Mouse (Mus musculus) hindbrain, embryonic 10.5 days (tissue): ENCODE results near the gene Izumo2. TPM values are rescaled to one million over a fixed set of nuclear protein-coding genes. Genes with fewer than 3 reads are reported as not detected.

ENCODE experiments used
- DNase-seq: peaks from one replicate; pipeline ENCODE4 v3.0.0-alpha.2; 2017; ENCODE audit warnings: low spot score
- H3K27ac ChIP-seq: fragments of 300-500 bp; sonication (generic); 2 replicates; pipeline ENCODE4 v1.5.1; 2016; ENCODE audit warnings: mild to moderate bottlenecking, moderate library complexity
- H3K27me3 ChIP-seq: fragments of 300-500 bp; sonication (generic); 2 replicates; pipeline ENCODE4 v1.6.1; 2016; ENCODE audit warnings: mild to moderate bottlenecking; ENCODE audit not compliant: poor library complexity, insufficient read depth, severe bottlenecking
- H3K36me3 ChIP-seq: fragments of 300-500 bp; sonication (generic); 2 replicates; pipeline ENCODE4 v1.6.1; 2016; ENCODE audit warnings: mild to moderate bottlenecking, moderate library complexity
- H3K4me1 ChIP-seq: fragments of 300-500 bp; sonication (generic); replicated peaks from 2 replicates; pipeline ENCODE4 v1.6.1; 2016; ENCODE audit warnings: mild to moderate bottlenecking
- H3K4me3 ChIP-seq: fragments of 300-500 bp; sonication (generic); 2 replicates; pipeline ENCODE4 v1.5.1; 2016; ENCODE audit warnings: mild to moderate bottlenecking, moderate library complexity
- H3K9me3 ChIP-seq: fragments of 300-500 bp; sonication (generic); 2 replicates; pipeline ENCODE4 v1.6.1; 2016; ENCODE audit warnings: mild to moderate bottlenecking, moderate library complexity
- WGBS: fragments of 180-500 bp; shearing (Covaris S2); methylation state at CpG from one replicate; pipeline ENCODE4 v1.1.7; 2016; 5-methylcytosine and 5-hydroxymethylcytosine counted together
- polyA plus RNA-seq: library from polyadenylated mRNA; unstranded; fragments of >200 nt; fragmentation: Nextera tagmentation; extraction: Ambion mirVana; gene quantifications from 2 replicates; pipeline ENCODE4 v1.2.1, GENCODE M21; 2016

The Izumo2 gene
- not detected in 2 replicates for polyA plus RNA-seq

- Histone ChIP-seq H3K4me1 (no peaks in the 10 kb centered on the region), H3K9me3 (peaks cover 13% of the 10 kb centered on the region; the same call in 1 of the 2 replicates), H3K27ac (no peak within 1 kb of the TSS), H3K27me3 (no peaks in the 10 kb centered on the region), H3K36me3 (no peaks in the 10 kb centered on the region), H3K4me3 (no peak within 1 kb of the TSS)
- 78% methylated on average over 14 of the region's 14 CpGs for WGBS
- DNase-seq = no peak
Measured at GRCm38 (mm10) chr7:44708574-44708973, at the start of gene Izumo2. Izumo2 (plus strand) TSS chr7:44708742.

- Histone ChIP-seq H3K9me3 (no peaks in the 10 kb centered on the region), H3K36me3 (no peaks in the 10 kb centered on the region), H3K4me1 (0 out of 2 replicates have a peak, but pooled peaks cover 5% of the 10 kb centered on the region), H3K4me3 (no peak overlapping the region), H3K27me3 (no peaks in the 10 kb centered on the region), H3K27ac (no peak overlapping the region)
- WGBS = 80% methylated on average over 5 of the region's 5 CpGs
- DNase-seq = no peak
Measured at GRCm38 (mm10) chr7:44661219-44661618, 47.3 kb upstream of the Izumo2 start.

GRCm38 (mm10) chr7:44662168-44662567 is 46.4 kb upstream of the Izumo2 start:
- WGBS = 13% methylated on average over 8 of the region's 8 CpGs
- 0 out of 2 replicates have a peak, but pooled peaks cover 5% of the 10 kb centered on the region for H3K4me1 ChIP-seq
- H3K27ac ChIP-seq = peak overlapping the region; percentile 46; the same call in 1 of the 2 replicates
- DNase-seq = peak; percentile 25
- no peak overlapping the region; the same call in 1 of the 2 replicates for H3K4me3 ChIP-seq
- no peaks in the 10 kb centered on the region for H3K36me3 ChIP-seq
- H3K27me3 ChIP-seq = peaks cover 1% of the 10 kb centered on the region; the same call in 1 of the 2 replicates
- no peaks in the 10 kb centered on the region for H3K9me3 ChIP-seq

GRCm38 (mm10) chr7:44662569-44662968 is 46.0 kb upstream of the Izumo2 start:
- Histone ChIP-seq H3K4me3 (no peak overlapping the region; the same call in 1 of the 2 replicates), H3K27me3 (peaks cover 5% of the 10 kb centered on the region), H3K4me1 (0 out of 2 replicates have a peak, but pooled peaks cover 5% of the 10 kb centered on the region), H3K27ac (peak overlapping the region; percentile 46; the same call in 1 of the 2 replicates), H3K36me3 (no peaks in the 10 kb centered on the region), H3K9me3 (no peaks in the 10 kb centered on the region)
- WGBS = 8% methylated on average over 3 of the region's 3 CpGs
- DNase-seq = no peak

- H3K36me3 ChIP-seq = no peaks in the 10 kb centered on the region
- H3K27me3 ChIP-seq = peaks cover 15% of the 10 kb centered on the region
- 0 out of 2 replicates have a peak, but pooled peaks cover 5% of the 10 kb centered on the region for H3K4me1 ChIP-seq
- no peak overlapping the region; the same call in 1 of the 2 replicates for H3K27ac ChIP-seq
- no peak overlapping the region for H3K4me3 ChIP-seq
- 83% methylated on average over 5 of the region's 5 CpGs for WGBS
- no peaks in the 10 kb centered on the region for H3K9me3 ChIP-seq
- DNase-seq = no peak
Measured at GRCm38 (mm10) chr7:44663546-44663945, 45.0 kb upstream of the Izumo2 start.

- H3K4me1 ChIP-seq = peaks cover 8% of the 10 kb centered on the region; the same call in 1 of the 2 replicates
- H3K27ac ChIP-seq = no peak overlapping the region
- peaks cover 27% of the 10 kb centered on the region for H3K27me3 ChIP-seq
- no peaks in the 10 kb centered on the region for H3K36me3 ChIP-seq
- 35% methylated on average over 11 of the region's 11 CpGs for WGBS
- DNase-seq = no peak
- no peak overlapping the region for H3K4me3 ChIP-seq
- H3K9me3 ChIP-seq = no peaks in the 10 kb centered on the region
Measured at GRCm38 (mm10) chr7:44664731-44665130, 43.8 kb upstream of the Izumo2 start.

GRCm38 (mm10) chr7:44666462-44666861 is 42.1 kb upstream of the Izumo2 start:
- 78% methylated on average over 2 of the region's 2 CpGs for WGBS

GRCm38 (mm10) chr7:44667996-44668738 is 40.4 kb upstream of the Izumo2 start:
- 68% methylated on average over 13 of the region's 13 CpGs for WGBS

More at GRCm38 (mm10) chr7:44666462-44666861, 42.1 kb upstream of the Izumo2 start:
- H3K27me3 ChIP-seq = peaks cover 43% of the 10 kb centered on the region
- no peak overlapping the region for H3K27ac ChIP-seq
- no peaks in the 10 kb centered on the region for H3K36me3 ChIP-seq
- H3K4me1 ChIP-seq = peaks cover 21% of the 10 kb centered on the region
- no peak for DNase-seq
- H3K4me3 ChIP-seq = no peak overlapping the region
- H3K9me3 ChIP-seq = no peaks in the 10 kb centered on the region

GRCm38 (mm10) chr7:44669103-44669502 is 39.4 kb upstream of the Izumo2 start:
- Histone ChIP-seq H3K4me1 (peaks cover 24% of the 10 kb centered on the region), H3K27me3 (peaks cover 60% of the 10 kb centered on the region), H3K9me3 (no peaks in the 10 kb centered on the region), H3K27ac (no peak overlapping the region), H3K36me3 (no peaks in the 10 kb centered on the region), H3K4me3 (no peak overlapping the region)
- no peak for DNase-seq
- 16% methylated on average over 21 of the region's 21 CpGs for WGBS

More at GRCm38 (mm10) chr7:44667996-44668738, 40.4 kb upstream of the Izumo2 start:
- peaks cover 24% of the 10 kb centered on the region for H3K4me1 ChIP-seq
- H3K4me3 ChIP-seq = no peak overlapping the region
- peaks cover 59% of the 10 kb centered on the region for H3K27me3 ChIP-seq
- no peaks in the 10 kb centered on the region for H3K9me3 ChIP-seq
- H3K27ac ChIP-seq = no peak overlapping the region
- H3K36me3 ChIP-seq = no peaks in the 10 kb centered on the region
- DNase-seq = no peak

- Histone ChIP-seq H3K4me3 (peak within 1 kb of the TSS; percentile 46), H3K4me1 (peaks cover 24% of the 10 kb centered on the region), H3K27me3 (peaks cover 60% of the 10 kb centered on the region), H3K9me3 (0 out of 2 replicates have a peak, but pooled peaks cover 4% of the 10 kb centered on the region), H3K27ac (peak within 1 kb of the TSS; percentile 82), H3K36me3 (no peaks in the 10 kb centered on the region)
- peak; percentile 93 for DNase-seq
- under 1% methylated on average over 23 of the region's 23 CpGs for WGBS
Measured at GRCm38 (mm10) chr7:44670803-44671202, 37.7 kb upstream of the Izumo2 start, which contains the start of gene Myh14. Myh14 (minus strand) TSS chr7:44670843.

GRCm38 (mm10) chr7:44672193-44672592 is 36.3 kb upstream of the Izumo2 start:
- Histone ChIP-seq H3K27ac (peak overlapping the region; percentile 16; the same call in 1 of the 2 replicates), H3K27me3 (peaks cover 58% of the 10 kb centered on the region), H3K9me3 (0 out of 2 replicates have a peak, but pooled peaks cover 4% of the 10 kb centered on the region), H3K4me3 (no peak overlapping the region), H3K36me3 (no peaks in the 10 kb centered on the region), H3K4me1 (peaks cover 24% of the 10 kb centered on the region)
- 78% methylated on average over 5 of the region's 5 CpGs for WGBS
- DNase-seq = no peak

- Histone ChIP-seq H3K36me3 (no peaks in the 10 kb centered on the region), H3K27me3 (peaks cover 35% of the 10 kb centered on the region), H3K9me3 (0 out of 2 replicates have a peak, but pooled peaks cover 4% of the 10 kb centered on the region), H3K4me3 (no peak overlapping the region), H3K4me1 (peaks cover 21% of the 10 kb centered on the region), H3K27ac (no peak overlapping the region)
- whole genome bisulfite sequencing = 75% methylated on average over 4 of the region's 4 CpGs
- no peak for DNase-seq
Measured at GRCm38 (mm10) chr7:44674511-44674910, 34.0 kb upstream of the Izumo2 start.

GRCm38 (mm10) chr7:44675171-44675570 is 33.4 kb upstream of the Izumo2 start:
- no peak for DNase-seq
- Histone ChIP-seq H3K4me1 (peaks cover 21% of the 10 kb centered on the region), H3K4me3 (no peak overlapping the region), H3K9me3 (0 out of 2 replicates have a peak, but pooled peaks cover 4% of the 10 kb centered on the region), H3K36me3 (no peaks in the 10 kb centered on the region), H3K27ac (no peak overlapping the region), H3K27me3 (peaks cover 29% of the 10 kb centered on the region)
- WGBS = 71% methylated on average over 6 of the region's 6 CpGs
